Mouse (Mus musculus) gastrocnemius, postnatal 4 days (tissue): ENCODE results near the gene Usp48. TPM values are rescaled to one million over a fixed set of nuclear protein-coding genes. Genes with fewer than 3 reads are reported as not detected.

Source experiments
- DNase-seq, 2 experiments: peaks; one replicate each; pipeline ENCODE4 v3.0.0; 2021 to 2022; ENCODE audit warnings: low spot score in 2 of 2, mixed read lengths in 2 of 2
- total RNA-seq, 2 experiments: library from RNA; stranded (reverse); gene quantifications; 2 replicates each; pipeline ENCODE4 v1.2.3; 2021

The Usp48 gene
- total RNA-seq, 2 experiments from 2014 or later, result 42.9 to 65.7 TPM

DNA sequence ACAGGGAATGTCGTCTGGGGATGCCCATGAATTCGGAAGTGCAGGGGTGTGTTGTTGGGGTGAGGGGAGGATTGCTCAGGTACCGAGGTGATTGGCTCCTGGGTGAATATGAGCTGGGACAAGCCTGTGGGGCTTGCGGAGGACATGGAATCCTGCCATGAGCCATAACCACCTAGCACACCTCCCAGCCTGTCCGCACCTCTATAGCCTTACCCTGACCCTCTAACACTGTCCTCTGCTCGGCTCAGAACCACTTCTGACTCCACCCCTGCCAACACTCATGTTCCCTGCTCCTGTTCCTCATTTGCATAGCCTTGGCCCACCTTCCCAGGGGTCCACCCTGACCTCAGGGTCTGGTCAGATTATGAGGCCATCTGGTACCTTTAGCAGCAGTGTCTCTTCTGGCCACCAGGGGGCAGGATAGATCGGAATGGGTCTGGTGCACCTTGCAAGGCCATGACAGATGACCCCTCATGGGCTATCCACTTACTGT, 89.5 kb downstream of the Usp48 start:
- peak in 1 of 2 experiments; percentile 37 for DNase-seq

DNA sequence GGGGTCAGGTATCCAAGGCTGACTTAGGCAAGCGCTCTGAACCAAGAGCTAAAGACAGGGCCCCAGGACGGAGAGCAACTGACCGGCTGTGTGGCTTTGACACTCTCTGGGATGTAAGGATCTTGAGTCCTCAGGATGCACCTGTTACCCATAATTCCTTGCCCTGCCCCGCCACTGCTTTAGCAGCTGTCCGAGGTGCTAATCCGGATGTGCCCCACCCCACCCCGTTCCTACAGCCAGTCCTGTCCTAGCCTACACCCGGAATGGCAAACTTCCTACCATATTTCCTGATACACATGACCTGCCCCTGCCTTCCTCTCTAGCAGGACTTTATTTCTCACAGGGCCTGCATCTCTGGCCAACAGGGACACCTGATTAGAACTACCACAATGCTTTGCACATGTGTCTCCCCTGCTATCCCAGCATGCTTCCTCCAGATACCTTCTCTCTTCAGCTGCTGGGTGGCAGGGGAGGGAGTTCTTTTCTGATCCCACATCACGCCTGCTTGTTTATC, 91.3 kb downstream of the Usp48 start:
- no peak for DNase-seq

DNA sequence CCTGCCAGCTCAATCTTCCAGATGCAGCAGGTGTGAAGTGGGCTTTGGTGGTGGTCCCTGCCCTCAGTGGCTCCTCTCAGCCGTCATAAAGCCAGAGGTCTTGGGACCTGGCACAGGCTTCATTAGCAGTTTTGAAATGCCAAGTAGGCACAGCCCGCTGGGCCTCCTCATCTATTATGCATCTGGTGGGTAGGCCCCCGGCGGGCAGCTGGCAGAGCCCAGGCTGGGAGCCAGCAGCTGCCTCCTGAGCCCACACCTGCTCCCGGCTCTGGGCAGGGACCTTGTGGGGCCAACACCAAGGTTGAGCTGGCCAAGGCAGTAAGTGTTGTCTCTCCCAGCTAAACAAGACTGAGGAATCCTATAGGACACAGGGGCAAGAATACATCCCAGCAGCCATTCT, 92.7 kb downstream of the Usp48 start:
- DNase-seq, result no peak

DNA sequence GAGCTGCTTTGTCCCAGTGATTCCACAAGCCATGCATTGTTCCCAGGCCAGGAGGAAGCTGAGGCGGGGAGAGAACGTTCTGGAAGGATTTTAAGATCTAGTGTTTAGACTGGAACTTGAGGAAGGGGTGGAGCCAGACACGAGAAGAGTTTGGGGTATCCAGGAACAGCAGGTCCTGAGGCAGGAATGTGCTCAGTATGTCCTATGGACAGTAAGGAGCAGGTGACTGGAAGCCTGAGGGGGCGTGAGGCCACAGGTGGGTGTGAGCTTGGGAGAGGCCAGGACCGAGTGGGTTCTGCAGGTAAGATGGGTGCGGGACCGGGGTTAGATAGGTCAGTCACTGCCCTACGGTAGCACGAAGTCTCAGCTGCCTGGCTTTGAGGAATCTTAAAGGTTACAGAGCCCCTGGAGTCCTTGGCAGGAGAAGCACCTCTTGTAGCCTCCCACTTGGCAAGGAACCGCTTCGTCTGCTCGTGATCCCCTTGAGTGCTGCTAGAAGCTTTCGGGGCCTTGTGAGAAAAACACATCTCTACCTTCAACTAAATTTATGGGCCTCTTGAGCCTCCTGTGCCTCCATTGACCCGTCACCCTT, 93.8 kb downstream of the Usp48 start:
- no peak for DNase-seq

DNA sequence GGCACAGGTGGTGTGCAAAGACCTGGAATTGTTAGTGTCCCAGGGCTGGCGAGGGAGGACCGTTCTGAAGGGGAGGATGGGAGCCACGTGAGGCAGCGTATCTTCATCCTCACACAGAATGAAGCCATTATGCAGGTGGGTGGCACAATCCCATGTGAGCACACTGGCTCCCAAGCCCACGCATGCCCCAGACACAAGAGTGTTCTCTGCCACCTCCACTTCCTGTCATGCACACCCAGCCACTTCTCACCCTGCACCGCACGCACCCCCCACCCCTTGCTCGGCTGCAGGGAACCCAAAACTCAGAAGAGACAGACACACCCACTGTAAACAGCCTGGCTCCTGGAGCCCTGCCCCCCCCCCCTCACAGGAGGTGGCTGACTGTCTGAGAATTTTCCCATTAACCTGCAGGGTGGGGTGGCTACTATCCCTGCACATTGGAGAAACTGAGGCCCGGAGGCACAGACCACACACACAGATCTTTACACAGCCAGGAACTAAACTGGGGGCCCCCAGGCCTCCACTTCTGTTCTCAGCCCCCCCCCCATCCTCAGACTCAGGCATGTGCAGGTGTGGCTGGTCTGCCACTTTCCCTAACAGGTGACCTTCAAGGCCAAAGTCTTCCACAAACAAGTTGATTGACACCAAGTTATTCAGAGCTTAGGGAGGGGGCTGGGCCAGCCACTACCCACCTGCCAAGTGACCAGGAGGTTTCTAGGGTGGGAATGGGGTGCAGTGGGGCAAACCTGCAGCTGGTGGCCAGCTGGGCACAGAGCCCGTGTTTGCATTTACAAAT, 98.8 kb downstream of the Usp48 start:
- no peak for DNase-seq

DNA sequence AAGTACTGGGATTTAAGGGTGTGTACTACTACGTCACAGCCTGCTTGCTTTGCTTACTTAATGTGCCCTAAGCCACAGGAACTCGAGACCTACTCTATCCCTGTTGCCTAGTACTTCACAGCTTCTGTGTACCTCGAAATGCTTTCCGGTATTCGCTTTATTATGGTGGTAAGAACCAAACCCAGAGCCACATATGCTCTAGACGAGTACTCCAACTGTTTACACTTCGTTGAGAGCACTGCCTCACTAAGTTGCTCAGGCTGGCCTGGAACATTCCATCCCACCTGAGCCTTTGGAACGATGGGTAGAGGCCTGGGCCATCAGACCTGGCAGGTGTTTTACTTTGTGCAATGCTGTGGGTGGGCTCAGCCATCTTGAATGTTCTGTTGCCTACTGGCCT, 101.7 kb downstream of the Usp48 start:
- DNase-seq, result no peak

DNA sequence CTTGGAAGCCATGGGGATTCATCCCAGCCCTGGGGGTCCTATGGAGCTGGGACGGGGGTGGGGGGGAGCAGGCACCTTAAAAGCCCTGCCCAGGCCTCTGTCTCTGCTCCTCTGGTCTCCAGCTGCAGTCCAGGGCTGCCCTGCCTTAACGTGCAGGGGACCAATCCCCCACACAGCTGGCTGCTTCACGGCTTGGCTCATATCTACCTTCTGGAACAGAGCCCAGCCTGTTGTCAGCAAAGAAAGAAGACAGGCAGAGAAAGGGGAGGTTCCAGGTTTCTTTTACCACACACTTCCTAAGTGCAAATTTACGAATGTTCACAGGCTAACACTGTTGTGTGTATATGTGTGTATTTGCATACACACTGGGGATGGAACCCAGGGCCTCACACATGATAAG, 102.3 kb downstream of the Usp48 start:
- no peak for DNase-seq

DNA sequence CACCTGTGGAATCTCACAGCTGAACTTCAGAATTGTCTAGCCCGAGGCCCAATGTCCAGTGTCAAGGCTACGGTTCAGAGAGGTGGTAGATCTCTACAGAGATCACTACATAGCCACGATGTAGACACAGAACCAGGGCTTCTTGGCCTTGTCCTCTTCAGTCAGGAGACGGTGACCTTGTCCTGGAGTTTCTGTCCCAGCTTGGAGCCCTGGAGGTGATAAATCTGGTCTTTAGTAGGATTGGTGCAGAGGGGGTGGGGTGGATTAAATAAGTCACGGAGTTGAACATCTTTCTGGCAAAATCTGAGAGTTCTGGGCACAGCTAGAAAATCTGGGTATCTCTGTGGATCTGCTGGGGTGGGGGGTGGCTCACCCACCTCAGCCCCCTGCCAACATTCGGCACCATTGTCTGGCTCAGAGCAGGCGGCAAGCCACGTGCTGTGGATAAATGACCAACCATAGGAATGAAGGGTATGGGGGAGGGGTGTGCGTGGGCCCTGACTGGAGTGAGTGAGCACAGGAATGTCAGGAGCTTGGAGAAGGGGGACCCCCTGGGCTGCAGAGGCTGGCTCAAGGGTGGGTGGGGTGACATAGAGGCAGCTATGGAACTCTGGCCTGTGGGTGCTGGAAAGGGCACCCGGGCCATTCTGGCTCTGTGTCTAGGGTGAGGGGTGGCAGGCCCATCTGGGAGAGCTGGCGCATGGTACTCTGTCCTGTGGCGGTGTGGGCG, 103.8 kb downstream of the Usp48 start:
- no peak for DNase-seq

DNA sequence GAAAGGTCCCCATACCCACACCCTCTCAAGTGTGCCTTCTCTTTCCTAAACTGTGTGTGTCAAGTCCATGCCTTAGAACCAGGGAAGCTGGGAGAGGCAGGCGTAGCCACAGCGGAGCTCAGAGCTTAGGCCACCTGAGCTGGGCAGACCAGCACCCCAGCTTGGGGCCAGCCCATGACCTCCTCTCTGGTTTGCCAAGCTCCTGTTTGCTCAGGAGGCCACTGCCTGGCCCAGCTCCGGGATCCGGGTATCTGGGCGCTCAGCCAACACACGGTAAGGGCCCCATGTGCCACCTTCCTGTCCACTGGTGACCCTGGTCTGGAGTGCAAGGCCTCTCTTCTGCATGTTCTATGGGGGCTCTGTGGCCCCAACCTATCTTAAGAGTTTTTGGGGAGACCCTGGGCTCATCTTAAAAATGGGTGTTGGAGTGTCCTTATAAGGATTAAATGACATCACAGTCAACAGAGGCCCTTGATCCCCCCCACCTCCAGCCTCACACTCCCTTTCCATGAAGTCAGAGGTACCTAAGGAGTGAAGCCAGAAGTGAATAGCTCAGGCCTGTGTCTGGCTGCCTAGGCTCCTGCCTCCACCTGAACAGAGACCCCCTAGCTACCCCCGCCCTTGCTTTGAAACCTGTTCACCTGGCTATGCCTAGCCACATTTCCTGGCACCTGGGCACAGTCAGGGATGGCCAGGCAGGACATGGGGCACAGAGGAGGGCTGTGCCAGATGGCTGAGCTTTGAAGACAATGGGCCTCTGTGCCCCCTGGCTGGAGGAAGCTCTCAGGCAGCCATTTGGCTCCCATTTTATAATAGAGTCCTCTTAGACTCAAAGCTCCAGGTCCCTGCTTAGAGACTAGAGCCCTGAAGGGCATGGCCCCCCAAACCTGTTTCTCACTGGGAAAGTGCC, 104.8 kb downstream of the Usp48 start:
- no peak for DNase-seq

DNA sequence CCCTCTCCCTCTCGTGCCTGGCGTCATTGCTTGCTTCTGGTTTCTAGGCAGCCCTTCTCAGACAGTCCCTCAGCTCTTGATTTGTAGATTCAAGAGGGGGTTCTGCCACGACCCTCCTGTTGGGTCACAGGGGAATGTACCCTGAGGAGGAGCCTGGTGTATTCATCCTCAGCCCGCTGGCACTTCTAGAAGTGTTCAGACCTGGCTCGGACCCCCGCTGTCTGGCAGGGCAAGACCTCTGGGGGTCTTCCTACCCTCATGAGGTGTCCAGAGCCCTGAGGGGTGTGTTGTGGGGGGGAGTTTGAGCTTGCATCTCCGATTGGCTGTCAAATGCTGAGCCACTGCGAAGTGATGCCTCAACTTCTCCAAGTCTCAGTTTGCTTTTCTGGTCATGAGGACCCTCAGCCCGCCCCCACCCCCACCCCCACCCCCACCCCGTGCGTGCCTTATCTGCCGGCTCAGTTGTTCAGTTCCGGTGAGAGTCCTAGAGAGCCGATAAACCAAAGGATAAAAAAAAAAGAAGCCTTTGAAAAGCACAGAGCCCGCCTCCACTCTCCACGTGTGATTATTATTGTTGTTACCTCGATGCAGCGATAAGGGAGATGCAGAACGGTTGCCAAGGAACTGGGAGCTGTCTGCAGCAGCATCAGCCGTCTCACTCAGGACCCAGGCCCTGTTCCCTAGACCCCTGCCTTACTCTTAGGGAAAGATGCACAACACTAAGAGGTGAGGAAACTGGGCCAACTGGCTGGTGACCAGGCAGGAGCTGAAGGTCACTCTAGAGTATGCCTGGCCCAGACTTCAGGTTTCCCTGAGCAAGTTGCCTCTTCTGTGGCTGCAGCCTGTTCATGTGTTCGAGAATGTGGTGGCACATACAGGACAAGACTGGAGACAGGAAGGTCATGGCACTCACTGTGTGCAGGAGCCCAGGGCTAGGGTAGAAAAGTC, 106.0 kb downstream of the Usp48 start:
- DNase-seq, result no peak

DNA sequence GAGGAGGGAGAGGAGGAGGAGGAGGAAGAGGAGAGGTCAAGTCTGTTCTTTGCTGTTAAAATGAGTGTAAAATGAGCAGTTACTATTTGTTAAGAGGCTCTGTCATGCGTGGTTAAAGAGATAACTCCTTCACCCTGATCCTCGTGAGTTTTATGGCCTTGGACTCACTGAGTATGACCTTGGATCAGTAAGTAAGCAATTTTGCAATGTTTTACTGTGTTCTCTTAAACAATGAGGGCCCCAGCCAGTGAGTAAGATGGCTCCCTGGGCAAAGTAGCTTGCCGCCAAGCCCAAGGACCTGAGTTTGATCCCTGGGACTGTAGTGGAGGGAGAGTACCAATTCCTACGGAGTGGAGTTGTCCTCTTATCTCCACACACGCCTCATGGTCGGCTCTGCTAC, 107.4 kb downstream of the Usp48 start:
- no peak for DNase-seq

DNA sequence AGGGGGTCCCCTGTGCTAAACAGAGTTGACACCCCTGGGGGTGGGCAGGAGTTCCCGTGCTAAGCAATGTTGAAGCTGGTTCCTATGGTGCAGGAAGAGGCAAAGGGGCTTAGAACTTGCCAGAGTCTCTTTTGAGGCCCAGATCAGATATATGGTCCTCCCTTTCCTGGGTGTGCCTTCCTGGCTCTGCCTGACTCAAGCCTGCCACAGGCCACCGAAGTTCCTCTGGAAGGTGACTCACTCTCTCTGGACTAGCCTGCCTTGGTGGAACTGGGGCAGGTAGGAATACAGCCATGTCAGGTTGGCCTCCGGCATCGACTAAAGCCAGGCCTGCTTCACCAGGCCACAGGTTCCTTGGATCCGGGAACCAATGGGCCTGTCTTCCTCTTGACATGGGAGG, 109.5 kb downstream of the Usp48 start:
- DNase-seq, result no peak

DNA sequence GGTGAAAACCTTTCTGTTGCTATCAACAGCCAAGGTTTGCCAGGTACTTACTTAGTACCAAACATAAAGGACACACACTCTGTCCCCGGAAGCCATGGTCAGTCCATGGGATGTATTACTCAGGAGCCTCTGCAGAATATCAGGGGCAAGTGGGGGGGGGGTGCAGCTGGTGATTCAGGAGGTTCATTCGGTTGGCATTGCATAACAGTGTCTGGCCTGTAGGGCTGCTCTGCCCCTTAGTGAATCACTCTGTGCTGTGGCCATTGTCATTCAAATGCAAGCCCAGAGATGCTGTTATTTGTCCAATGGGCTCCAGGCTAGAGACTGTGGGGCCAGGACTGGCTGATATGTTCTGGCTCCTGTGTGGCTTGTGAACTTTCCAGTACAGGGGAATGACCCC, 111.0 kb downstream of the Usp48 start:
- no peak for DNase-seq

DNA sequence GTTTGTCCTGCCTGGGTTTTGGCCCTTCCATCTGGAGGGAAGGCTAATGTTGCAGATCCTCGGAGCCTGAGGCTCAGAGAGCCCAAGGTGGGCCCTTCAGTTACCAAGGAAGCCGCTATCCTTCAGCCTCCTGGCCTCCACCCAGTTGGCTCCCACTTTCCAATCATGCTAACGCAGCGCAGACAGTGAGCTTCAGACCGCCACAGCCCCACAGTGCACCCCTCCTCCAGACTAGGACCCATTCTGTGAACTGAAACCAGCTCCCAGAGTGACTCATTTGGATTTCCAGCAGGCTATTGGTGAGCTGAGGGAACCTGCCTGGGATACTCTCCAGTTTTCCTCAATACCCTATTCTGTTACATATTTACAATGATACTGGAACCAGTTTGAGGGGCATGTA, 111.8 kb downstream of the Usp48 start:
- no peak for DNase-seq

DNA sequence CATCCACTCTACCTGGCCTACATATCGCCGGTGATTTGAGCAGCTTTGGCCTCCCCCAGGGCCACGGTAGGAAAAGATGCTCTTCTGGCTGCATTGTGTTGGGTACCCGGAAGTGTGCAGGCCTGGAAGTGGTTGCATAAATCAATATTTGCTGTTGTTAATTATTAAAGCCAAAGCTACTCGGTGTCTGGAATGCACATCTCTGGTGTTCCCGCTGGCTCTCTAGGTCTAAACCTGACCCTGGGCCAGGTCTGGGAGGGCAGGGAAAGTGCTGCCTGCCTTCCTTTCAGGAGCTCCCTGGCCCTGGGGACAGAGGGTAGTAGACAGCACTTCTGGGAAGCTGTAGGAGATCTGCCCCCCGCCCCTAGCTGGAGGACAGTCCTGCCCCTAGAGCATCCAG, 113.0 kb downstream of the Usp48 start:
- no peak for DNase-seq

DNA sequence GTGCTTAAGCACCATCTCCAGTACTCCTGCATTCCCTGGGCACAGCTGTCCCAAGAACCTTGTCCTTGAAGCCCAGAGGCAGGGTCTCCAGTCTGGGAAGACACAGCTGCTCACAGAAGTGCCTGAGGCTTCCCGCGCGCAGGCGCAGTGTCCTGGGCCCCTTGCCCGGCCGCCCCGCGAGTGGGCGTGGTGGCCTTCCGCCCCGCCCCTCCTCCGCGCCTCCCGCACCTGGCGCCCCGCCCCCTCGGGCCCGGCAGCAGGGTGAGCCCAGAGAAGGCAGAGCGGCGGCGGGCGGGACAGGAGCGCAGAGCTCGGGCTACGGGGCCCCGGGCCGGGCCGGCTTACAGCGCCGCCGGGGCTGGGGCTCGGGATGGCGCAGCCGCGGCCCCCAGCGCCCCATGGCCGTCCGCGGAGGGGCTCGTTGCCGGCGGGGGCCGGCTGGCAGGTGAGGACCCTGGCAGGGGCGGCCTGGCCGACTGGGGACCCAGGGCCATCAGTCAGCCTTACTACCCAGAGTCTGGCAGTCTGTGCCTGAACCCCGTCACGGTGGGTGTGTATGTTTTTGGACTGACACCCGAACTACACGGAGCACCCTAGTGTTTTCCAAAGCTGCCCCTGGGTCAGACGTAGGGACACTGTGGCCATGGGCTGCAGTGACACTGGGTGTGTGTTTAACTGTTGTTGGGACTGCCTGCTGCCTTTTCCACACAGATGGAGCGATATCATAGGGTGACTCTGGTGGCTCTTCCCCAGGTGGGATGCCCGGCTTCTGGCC, 113.8 kb downstream of the Usp48 start:
- peak; percentile 79 to 86 for DNase-seq
